Mouse (Mus musculus) cortical plate, adult 2 months (tissue): Measurements from ENCODE around the gene Nceh1. TPM values are rescaled to one million over a fixed set of nuclear protein-coding genes. Genes with fewer than 3 reads are reported as not detected.

Source experiments
- H3K27ac ChIP-seq: fragments of 200-500 bp; 2 replicates; pipeline ENCODE4 v1.5.1; 2012; ENCODE audit warnings: low read length, control low read depth, inconsistent platforms; ENCODE audit not compliant: insufficient read depth
- H3K4me1 ChIP-seq: fragments of 200-500 bp; 2 replicates; pipeline ENCODE4 v1.6.1; 2011; ENCODE audit warnings: low read length; ENCODE audit not compliant: control insufficient read depth, insufficient read depth
- H3K4me3 ChIP-seq: fragments of 200-500 bp; 2 replicates; pipeline ENCODE4 v1.5.1; 2011; ENCODE audit warnings: mild to moderate bottlenecking, low read length, control low read depth; ENCODE audit not compliant: insufficient read depth
- CTCF ChIP-seq: fragments of 200-500 bp; IDR thresholded peaks from 2 replicates; pipeline ENCODE4 v1.5.1; 2011; ENCODE audit warnings: mild to moderate bottlenecking, control low read depth, low read length; ENCODE audit not compliant: insufficient read depth; ENCODE audit errors: extremely low read depth
- POLR2A ChIP-seq: fragments of 200-500 bp; IDR thresholded peaks from 2 replicates; pipeline ENCODE4 v1.6.1; 2011; ENCODE audit warnings: mild to moderate bottlenecking, low read length, control low read depth; ENCODE audit not compliant: insufficient read depth; ENCODE audit errors: extremely low read depth
- polyA plus RNA-seq: library from polyadenylated mRNA; depleted of rRNA; stranded (reverse); fragments of >200 nt; gene quantifications from 2 replicates; pipeline ENCODE4 v1.2.3, GENCODE M21; 2012

The Nceh1 gene
- polyA plus RNA-seq, 1 experiment, result 62.1 TPM

DNA sequence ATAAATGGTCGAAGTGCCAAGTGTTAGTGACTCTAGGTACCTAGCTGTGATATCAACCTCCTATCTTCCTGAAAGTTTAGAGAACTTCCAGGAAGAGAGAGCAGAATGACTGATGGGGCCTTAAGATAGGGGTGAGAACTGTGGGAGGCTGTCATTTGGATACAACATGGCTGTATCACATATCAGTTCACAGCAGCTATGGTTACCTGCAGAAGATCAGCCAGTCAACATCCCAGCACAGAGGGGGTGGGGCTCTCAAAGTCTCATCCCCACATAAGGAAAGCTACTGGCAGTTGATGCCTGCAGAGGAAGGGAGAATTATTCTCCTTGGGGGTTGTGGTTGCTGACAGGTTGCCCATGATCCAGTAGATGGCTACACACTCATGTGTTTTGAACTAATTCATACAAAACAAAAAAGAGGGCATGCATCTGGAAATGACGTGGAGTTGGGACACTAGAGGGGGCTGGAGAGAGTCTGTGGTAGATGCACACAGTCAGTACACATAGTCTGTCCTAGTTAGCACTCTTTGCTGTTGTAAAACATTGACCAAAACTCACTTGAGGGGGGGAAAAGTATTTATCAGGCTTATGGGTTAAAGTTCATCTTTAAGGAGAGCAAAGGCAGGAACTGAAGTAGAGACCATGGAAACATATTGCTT, 131.9 kb downstream of the Nceh1 start:
- TF ChIP-seq CTCF, result no peak
- TF ChIP-seq POLR2A, result no peak
- Histone ChIP-seq H3K4me1 (no peaks in the 10 kb centered on the region), H3K4me3 (no peak overlapping the region), H3K27ac (no peak overlapping the region)

DNA sequence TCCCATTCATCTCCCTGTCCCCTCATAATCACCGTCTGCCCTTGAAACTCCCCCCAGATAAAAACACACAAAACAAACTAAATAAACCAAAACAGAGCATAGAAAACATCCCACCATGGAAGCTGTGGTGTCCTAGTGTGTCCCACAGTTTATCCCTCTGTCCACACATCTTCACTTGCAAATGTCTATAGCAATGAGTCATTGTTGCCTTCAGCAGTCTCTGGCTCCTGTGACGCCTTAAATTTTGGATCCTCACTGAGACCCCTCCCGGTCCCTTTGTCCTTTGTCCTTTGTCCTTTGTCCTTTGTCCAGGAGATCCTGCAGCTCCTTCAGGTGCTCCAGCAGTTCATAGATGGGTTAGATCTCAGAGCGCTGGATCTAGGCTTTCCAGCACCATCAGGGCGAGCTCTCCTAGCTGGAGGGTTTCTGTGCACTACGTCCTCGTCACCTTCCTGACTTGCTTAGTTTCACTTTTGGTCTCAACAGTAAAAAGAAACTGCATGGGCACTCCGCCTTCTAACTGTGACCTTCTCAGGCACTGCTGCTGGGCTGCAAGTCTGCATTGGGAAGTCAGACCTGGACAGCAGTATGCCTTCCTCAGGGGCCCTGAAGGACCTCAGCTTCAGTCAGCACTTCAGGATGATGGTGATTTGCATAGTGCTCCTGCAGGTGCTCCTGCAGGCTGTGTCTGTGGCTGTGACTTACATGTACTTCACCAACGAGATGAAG, 134.0 kb downstream of the Nceh1 start, which contains the start of gene Tnfsf10:
Tnfsf10 (plus strand) TSS at position 470 of the 729 bp plus-strand sequence.
- H3K27ac ChIP-seq, result no peak within 1 kb of the TSS
- H3K4me1 ChIP-seq, result no peaks in the 10 kb centered on the region
- no peak for TF ChIP-seq POLR2A
- TF ChIP-seq CTCF, result no peak
- peak within 1 kb of the TSS; percentile 30 for H3K4me3 ChIP-seq

DNA sequence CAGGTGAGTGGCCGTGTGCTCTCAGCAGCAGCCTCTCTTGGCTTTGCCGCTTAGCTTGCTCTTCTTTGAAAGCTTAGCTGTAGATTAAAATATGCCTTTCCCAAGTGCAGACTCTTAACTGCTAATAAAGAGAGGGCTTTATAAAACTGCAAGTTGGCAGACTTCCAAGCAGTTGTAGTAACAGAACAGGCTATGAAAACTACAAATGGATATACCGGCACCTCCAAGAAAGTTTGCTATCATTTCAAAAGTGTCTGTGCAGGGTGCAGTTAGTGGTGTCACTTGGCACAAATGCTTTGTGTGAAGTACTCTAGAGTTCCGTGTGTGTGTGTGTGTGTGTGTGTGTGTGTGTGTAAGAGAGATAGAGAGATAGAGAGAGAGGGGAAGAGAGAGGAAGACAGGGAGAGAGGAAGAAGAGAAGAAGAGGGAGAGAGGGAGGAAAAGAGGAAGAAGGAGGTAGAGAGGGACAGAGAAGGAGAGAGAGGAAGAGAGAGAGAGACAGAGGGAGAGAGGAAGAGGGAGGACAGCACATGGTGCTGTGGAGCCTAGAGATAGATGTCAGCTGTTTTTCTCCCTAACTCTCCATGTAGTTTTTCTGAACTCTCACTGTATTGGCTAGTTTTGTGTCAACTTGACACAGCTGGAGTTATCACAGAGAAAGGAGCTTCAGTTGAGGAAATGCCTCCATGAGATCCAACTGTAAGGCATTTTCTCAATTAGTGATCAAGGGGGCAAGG, 134.7 kb downstream of the Nceh1 start:
- Histone ChIP-seq H3K27ac (no peak overlapping the region), H3K4me3 (peak overlapping the region; percentile 30)
- TF ChIP-seq CTCF, result no peak
- TF ChIP-seq POLR2A, result no peak

DNA sequence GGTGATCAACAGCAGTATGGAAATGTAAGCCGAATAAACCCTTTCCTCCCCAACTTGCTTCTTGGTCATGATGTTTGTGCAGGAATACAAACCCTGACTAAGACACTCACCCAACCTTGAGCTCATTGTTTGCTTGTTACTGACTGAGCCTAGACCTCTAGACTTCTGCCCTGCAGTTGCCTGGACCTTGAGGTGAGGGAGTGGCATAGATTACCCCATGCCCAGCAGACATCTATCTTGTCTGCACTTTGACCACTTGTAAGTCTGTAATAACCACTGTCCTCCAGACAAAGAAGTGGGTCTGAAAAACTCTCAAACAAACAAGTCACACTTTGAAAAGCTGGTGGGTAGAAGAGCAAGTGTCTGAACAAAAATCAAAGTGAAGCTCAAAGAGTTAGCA, 136.9 kb downstream of the Nceh1 start:
- no peak overlapping the region for H3K27ac ChIP-seq
- TF ChIP-seq CTCF, result no peak
- TF ChIP-seq POLR2A, result no peak

More for the DNA sequence above, 134.7 kb downstream of the Nceh1 start:
- no peaks in the 10 kb centered on the region for H3K4me1 ChIP-seq

GRCm38 (mm10) chr3:27320613-27321495, 138.1 kb downstream of the Nceh1 start:
- peak overlapping the region; percentile 3; the same call in 1 of the 2 replicates for H3K27ac ChIP-seq
- TF ChIP-seq CTCF (no peak), POLR2A (no peak)
- no peak overlapping the region for H3K4me3 ChIP-seq

More for the DNA sequence above, 136.9 kb downstream of the Nceh1 start:
- Histone ChIP-seq H3K4me3 (no peak overlapping the region), H3K4me1 (no peaks in the 10 kb centered on the region)

GRCm38 (mm10) chr3:27322591-27322990, 139.8 kb downstream of the Nceh1 start:
- no peaks in the 10 kb centered on the region for H3K4me1 ChIP-seq
- TF ChIP-seq CTCF (no peak), POLR2A (no peak)
- H3K27ac ChIP-seq, result no peak overlapping the region
- H3K4me3 ChIP-seq, result no peak overlapping the region

More at GRCm38 (mm10) chr3:27320613-27321495, 138.1 kb downstream of the Nceh1 start:
- H3K4me1 ChIP-seq, result no peaks in the 10 kb centered on the region

DNA sequence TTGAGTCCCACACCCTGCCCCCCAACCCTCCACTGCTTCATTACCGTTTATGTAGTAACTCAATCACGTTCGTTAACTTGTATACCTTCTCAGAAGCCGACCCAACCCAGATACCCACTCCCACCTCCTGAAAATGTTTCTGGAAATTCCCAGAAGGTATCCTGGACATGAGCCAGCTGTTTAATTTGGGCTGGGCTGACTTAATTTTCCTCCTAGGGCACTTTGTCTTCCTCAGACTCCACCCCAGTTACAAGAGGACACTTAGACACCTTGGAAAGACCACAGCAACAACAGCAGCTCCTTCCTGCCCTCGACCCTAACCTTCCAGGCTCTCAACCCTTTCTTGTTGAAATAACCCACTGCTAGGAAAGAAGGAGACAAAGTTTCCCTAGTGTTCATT, 140.8 kb downstream of the Nceh1 start:
- TF ChIP-seq POLR2A (no peak), CTCF (no peak)
- no peaks in the 10 kb centered on the region for H3K4me1 ChIP-seq
- no peak overlapping the region for H3K27ac ChIP-seq
- no peak overlapping the region for H3K4me3 ChIP-seq

- no peak for TF ChIP-seq CTCF
- no peak overlapping the region for H3K27ac ChIP-seq
- no peaks in the 10 kb centered on the region for H3K4me1 ChIP-seq
- no peak overlapping the region for H3K4me3 ChIP-seq
Observed at GRCm38 (mm10) chr3:27326633-27327191, 143.9 kb downstream of the Nceh1 start.
